Mouse (Mus musculus): ENCODE data around the gene Il2. TPM values are rescaled to one million over a fixed set of nuclear protein-coding genes. Genes with fewer than 3 reads are reported as not detected.

The Il2 gene
- polyA plus RNA-seq (2014; fragmentation: Illumina TruSeq; extraction: RNeasy Lipid Tissue Mini Kit (QIAGEN cat#74804); ENCODE audit: low read depth, low replicate concordance) = not detected

GRCm38 (mm10) chr3:37125655-37126054 is at the start of gene Il2:
Il2 (minus strand) TSS chr3:37125959.

Other genes with a start within 250 kb of the Il2 start
- not detected for gene Adad1, start 62.4 kb downstream of the Il2 start, polyA plus RNA-seq (2014; fragmentation: Illumina TruSeq; extraction: RNeasy Lipid Tissue Mini Kit (QIAGEN cat#74804); ENCODE audit: low read depth, low replicate concordance)
- not detected for gene Il21, start 106.7 kb upstream of the Il2 start, polyA plus RNA-seq (2014; fragmentation: Illumina TruSeq; extraction: RNeasy Lipid Tissue Mini Kit (QIAGEN cat#74804); ENCODE audit: low read depth, low replicate concordance)
- gene Bbs12, start 186.6 kb upstream of the Il2 start, polyA plus RNA-seq (2014; fragmentation: Illumina TruSeq; extraction: RNeasy Lipid Tissue Mini Kit (QIAGEN cat#74804); ENCODE audit: low read depth, low replicate concordance) = 12.5 TPM
- gene Cetn4, start 186.7 kb upstream of the Il2 start, polyA plus RNA-seq (2014; fragmentation: Illumina TruSeq; extraction: RNeasy Lipid Tissue Mini Kit (QIAGEN cat#74804); ENCODE audit: low read depth, low replicate concordance) = 59.0 TPM
- gene Fgf2, start 222.4 kb upstream of the Il2 start, polyA plus RNA-seq (2014; fragmentation: Illumina TruSeq; extraction: RNeasy Lipid Tissue Mini Kit (QIAGEN cat#74804); ENCODE audit: low read depth, low replicate concordance) = 17.1 TPM

Data from adrenal gland, adult 10 weeks (tissue).